Mouse (Mus musculus) midbrain, embryonic 13.5 days (tissue): ENCODE measurements around the gene Dixdc1. TPM values are rescaled to one million over a fixed set of nuclear protein-coding genes. Genes with fewer than 3 reads are reported as not detected.

ENCODE experiments used
- ATAC-seq: fragments of 200-750 bp; cut with Nextera tagmentation; 2 replicates; pipeline ENCODE4 v1.8.0; 2017; ENCODE audit warnings: mild to moderate bottlenecking, moderate TSS enrichment, moderate library complexity
- H3K27ac ChIP-seq: fragments of 300-500 bp; sonication (generic); 2 replicates; pipeline ENCODE4 v1.5.1; 2015; ENCODE audit warnings: inconsistent platforms, mild to moderate bottlenecking, moderate library complexity
- H3K27me3 ChIP-seq: fragments of 300-500 bp; sonication (generic); 2 replicates; pipeline ENCODE4 v1.6.1; 2015; ENCODE audit warnings: mild to moderate bottlenecking, inconsistent platforms
- H3K36me3 ChIP-seq: fragments of 300-500 bp; sonication (generic); 2 replicates; pipeline ENCODE4 v1.6.1; 2015; ENCODE audit warnings: mild to moderate bottlenecking, inconsistent platforms
- H3K4me1 ChIP-seq: fragments of 300-500 bp; sonication (generic); replicated peaks from 2 replicates; pipeline ENCODE4 v1.6.1; 2015; ENCODE audit warnings: inconsistent platforms
- H3K4me2 ChIP-seq: fragments of 300-500 bp; sonication (generic); replicated peaks from 2 replicates; pipeline ENCODE4 v1.6.1; 2015; ENCODE audit warnings: moderate library complexity, mild to moderate bottlenecking, inconsistent platforms
- H3K4me3 ChIP-seq: fragments of 300-500 bp; sonication (generic); replicated peaks from 2 replicates; pipeline ENCODE4 v1.5.1; 2015; ENCODE audit warnings: mild to moderate bottlenecking, inconsistent platforms
- H3K9ac ChIP-seq: fragments of 300-500 bp; sonication (generic); replicated peaks from 2 replicates; pipeline ENCODE4 v1.6.1; 2015; ENCODE audit warnings: mild to moderate bottlenecking, inconsistent platforms
- H3K9me3 ChIP-seq: fragments of 300-500 bp; sonication (generic); 2 replicates; pipeline ENCODE4 v1.6.1; 2016; ENCODE audit warnings: mild to moderate bottlenecking, inconsistent platforms
- WGBS: fragments of 180-500 bp; shearing (Covaris S2); methylation state at CpG from one replicate; pipeline ENCODE4 v1.1.7; 2015; 5-methylcytosine and 5-hydroxymethylcytosine counted together
- polyA plus RNA-seq: library from polyadenylated mRNA; unstranded; fragments of >200 nt; fragmentation: Nextera tagmentation; extraction: Ambion mirVana; gene quantifications from 2 replicates; pipeline ENCODE4 v1.2.1, GENCODE M21; 2015

Gene Dixdc1
- 33.4 and 36.6 TPM in 2 replicates for polyA plus RNA-seq

GRCm38 (mm10) chr9:50738914-50739870 is at the start of gene Dixdc1:
Dixdc1 (minus strand) TSS chr9:50739517.
- H3K27ac ChIP-seq, result no peak within 1 kb of the TSS
- no peaks in the 10 kb centered on the region for H3K27me3 ChIP-seq
- peak; percentile 97 for ATAC-seq
- H3K36me3 ChIP-seq, result no peaks in the 10 kb centered on the region
- no peak within 1 kb of the TSS for H3K9ac ChIP-seq
- peak within 1 kb of the TSS; percentile 59 for H3K4me2 ChIP-seq
- peak within 1 kb of the TSS; percentile 34 for H3K4me3 ChIP-seq
- no peaks in the 10 kb centered on the region for H3K9me3 ChIP-seq
- peaks cover 13% of the 10 kb centered on the region for H3K4me1 ChIP-seq
- 15% methylated on average over 36 of the region's 36 CpGs for WGBS

DNA sequence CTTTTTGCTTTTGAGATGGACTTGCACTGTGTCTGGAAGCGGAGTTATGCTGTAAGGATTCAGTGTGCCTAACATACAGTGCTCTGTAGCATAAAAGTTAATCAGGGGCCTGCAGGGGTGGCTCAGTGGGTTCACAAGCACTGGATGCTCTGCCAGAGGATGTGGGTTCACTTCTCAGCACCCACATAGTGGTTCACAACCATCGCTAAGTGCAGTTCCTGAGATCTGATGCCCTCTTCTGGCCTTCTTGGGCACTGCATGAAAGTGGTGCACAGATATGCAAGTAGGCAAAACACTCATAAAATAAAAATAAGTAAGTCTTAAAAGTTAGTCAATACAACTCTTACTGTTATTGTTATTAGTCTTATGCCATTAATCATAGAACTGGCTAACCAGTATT is 42.8 kb upstream of the Dixdc1 start:
- no peak overlapping the region for H3K27ac ChIP-seq
- no peak for ATAC-seq
- no peaks in the 10 kb centered on the region for H3K27me3 ChIP-seq
- WGBS, result 64% methylated on average over 2 of the region's 2 CpGs
- H3K4me3 ChIP-seq, result no peak overlapping the region
- no peak overlapping the region for H3K9ac ChIP-seq
- H3K4me2 ChIP-seq, result no peak overlapping the region
- H3K4me1 ChIP-seq, result no peaks in the 10 kb centered on the region
- no peaks in the 10 kb centered on the region for H3K9me3 ChIP-seq
- H3K36me3 ChIP-seq, result peaks cover 80% of the 10 kb centered on the region

DNA sequence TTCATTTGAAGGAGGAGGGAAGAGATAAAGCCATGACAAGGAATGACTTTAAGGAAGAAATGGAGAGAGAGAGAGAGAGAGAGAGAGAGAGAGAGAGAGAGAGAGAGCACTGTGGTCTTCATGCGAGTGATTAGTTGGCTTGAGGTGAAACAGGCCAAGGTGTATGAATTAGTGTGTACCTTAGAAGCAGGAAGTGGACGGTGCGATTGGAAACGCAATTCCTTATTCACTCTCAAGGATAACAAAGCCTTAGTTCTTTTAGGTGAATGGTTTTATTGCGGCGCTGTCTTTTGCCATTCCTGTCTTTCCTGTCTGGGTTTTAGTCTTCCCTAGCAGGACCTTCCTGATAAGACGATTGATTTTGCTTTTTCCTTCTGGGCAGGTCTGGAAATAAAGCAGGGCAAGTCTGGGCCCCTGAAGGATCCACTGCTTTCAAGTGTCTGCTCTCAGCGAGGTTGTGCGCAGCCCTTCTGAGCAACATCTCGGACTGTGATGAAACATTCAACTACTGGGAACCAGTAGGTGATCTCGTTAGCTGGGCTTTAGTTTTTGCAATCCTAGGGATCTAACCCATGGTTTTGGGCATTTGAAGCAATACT is 36.9 kb upstream of the Dixdc1 start:
- Histone ChIP-seq H3K9me3 (no peaks in the 10 kb centered on the region), H3K4me2 (peak overlapping the region; percentile 89), H3K4me1 (peaks cover 20% of the 10 kb centered on the region), H3K27ac (no peak overlapping the region), H3K4me3 (peak overlapping the region; percentile 90), H3K36me3 (peaks cover 34% of the 10 kb centered on the region), H3K27me3 (no peaks in the 10 kb centered on the region), H3K9ac (peak overlapping the region; percentile 86)
- ATAC-seq, result no peak
- WGBS, result 69% methylated on average over 11 of the region's 11 CpGs

DNA sequence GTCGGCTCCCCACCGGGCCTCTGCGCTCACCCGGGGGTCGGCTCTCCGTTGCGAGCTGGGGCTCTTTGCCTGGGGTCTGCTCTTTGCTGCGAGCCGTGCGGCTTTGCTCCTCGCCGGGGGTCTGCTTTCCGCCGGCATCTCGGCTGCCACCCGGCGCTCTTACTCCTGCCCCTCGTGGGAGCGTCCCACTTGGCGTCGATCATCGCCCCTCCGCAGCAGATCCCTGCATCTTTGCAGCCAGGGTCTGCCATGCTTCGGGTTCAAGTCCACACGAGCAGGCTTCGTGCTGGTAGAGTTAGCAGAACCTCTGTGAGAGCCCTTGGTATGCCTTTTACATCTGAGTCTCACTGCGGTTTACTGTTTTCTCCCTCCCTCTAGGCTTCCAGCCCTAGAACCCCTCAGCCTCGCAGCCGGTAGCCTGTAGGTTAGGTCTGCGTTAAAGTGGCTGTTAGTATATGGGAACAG is 36.4 kb upstream of the Dixdc1 start:
- Histone ChIP-seq H3K27me3 (no peaks in the 10 kb centered on the region), H3K27ac (peak overlapping the region; percentile 91), H3K4me3 (peak overlapping the region; percentile 90), H3K4me2 (peak overlapping the region; percentile 89), H3K36me3 (peaks cover 29% of the 10 kb centered on the region), H3K9me3 (no peaks in the 10 kb centered on the region), H3K4me1 (peaks cover 20% of the 10 kb centered on the region), H3K9ac (peak overlapping the region; percentile 86)
- no peak; the same call in none of the 2 replicates for ATAC-seq
- WGBS, result under 1% methylated on average over 29 of the region's 30 CpGs

GRCm38 (mm10) chr9:50774991-50775612 is 35.8 kb upstream of the Dixdc1 start, which contains the start of the genes Alg9 and 1110032A03Rik:
Alg9 (plus strand) TSS chr9:50775019.
1110032A03Rik (minus strand) TSS chr9:50775520.
- Histone ChIP-seq H3K4me3 (peak within 1 kb of the TSS; percentile 90), H3K9ac (peak within 1 kb of the TSS; percentile 86), H3K9me3 (no peaks in the 10 kb centered on the region), H3K4me1 (peaks cover 20% of the 10 kb centered on the region), H3K36me3 (peaks cover 23% of the 10 kb centered on the region), H3K27ac (peak within 1 kb of the TSS; percentile 91), H3K4me2 (peak within 1 kb of the TSS; percentile 89), H3K27me3 (no peaks in the 10 kb centered on the region)
- ATAC-seq, result peak; percentile 88
- WGBS, result under 1% methylated on average over 50 of the region's 51 CpGs

DNA sequence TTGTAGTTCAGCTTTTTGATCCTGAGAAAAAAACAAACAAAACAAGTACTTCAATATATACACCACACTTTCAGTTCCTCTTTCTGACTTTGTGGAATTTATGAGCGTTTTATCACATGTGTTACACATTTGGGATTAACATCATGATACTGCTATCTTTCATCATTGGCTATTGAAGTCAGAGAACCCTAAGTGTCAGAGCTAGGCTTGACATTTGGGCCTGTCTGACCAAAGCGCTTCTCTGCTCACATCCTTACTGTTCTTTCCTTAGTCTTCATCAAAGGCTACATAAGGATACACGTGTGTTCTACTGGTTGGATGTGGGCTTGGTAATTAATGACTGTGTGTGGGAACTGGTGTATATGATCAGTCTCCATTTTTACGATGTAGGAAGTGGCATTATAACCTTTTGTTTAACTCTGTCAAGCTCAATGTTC is 34.7 kb upstream of the Dixdc1 start:
- Histone ChIP-seq H3K4me3 (peak overlapping the region; percentile 90), H3K36me3 (peaks cover 13% of the 10 kb centered on the region), H3K4me1 (peaks cover 29% of the 10 kb centered on the region), H3K27ac (peak overlapping the region; percentile 91), H3K27me3 (no peaks in the 10 kb centered on the region), H3K9ac (peak overlapping the region; percentile 86), H3K9me3 (no peaks in the 10 kb centered on the region), H3K4me2 (peak overlapping the region; percentile 89)
- 77% methylated on average over 4 of the region's 4 CpGs for WGBS
- no peak for ATAC-seq

DNA sequence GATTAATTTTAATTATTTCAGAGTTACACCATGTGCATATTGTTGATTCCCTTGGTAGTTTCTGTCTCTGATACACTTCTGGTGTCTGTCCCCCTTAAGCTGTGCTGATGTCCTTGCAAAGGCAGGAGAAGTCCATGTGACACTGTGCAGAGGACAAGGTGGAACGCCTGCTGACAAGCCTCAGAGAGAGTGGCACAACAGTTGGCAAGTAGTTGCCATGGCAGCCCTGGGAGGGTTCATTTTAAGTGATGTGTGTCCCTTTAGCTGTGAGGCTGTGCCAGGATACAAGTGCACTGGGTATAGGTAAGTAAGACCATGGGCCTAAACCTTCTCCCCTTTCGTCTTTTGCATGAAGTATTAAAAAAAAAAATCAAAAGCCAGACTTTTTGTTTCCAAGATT is 30.7 kb upstream of the Dixdc1 start:
- no peak for ATAC-seq
- Histone ChIP-seq H3K9me3 (no peaks in the 10 kb centered on the region), H3K27me3 (no peaks in the 10 kb centered on the region), H3K4me1 (peaks cover 33% of the 10 kb centered on the region), H3K27ac (no peak overlapping the region), H3K36me3 (peaks cover 10% of the 10 kb centered on the region), H3K9ac (no peak overlapping the region), H3K4me2 (no peak overlapping the region), H3K4me3 (no peak overlapping the region)
- WGBS, result 80% methylated on average over 2 of the region's 2 CpGs

GRCm38 (mm10) chr9:50768107-50769002 is 29.0 kb upstream of the Dixdc1 start, which contains the start of gene Fdxacb1:
Fdxacb1 (plus strand) TSS chr9:50768236.
- Histone ChIP-seq H3K36me3 (peaks cover 11% of the 10 kb centered on the region), H3K4me1 (peaks cover 23% of the 10 kb centered on the region), H3K9ac (peak within 1 kb of the TSS; percentile 76), H3K4me3 (peak within 1 kb of the TSS; percentile 72), H3K9me3 (no peaks in the 10 kb centered on the region), H3K27me3 (no peaks in the 10 kb centered on the region), H3K4me2 (peak within 1 kb of the TSS; percentile 85), H3K27ac (peak within 1 kb of the TSS; percentile 84)
- WGBS, result 5% methylated on average over 59 of the region's 59 CpGs
- ATAC-seq, result peak; percentile 96

- no peaks in the 10 kb centered on the region for H3K27me3 ChIP-seq
- peaks cover 23% of the 10 kb centered on the region for H3K4me1 ChIP-seq
- H3K4me2 ChIP-seq, result peak overlapping the region; percentile 85
- H3K9ac ChIP-seq, result peak overlapping the region; percentile 76
- H3K9me3 ChIP-seq, result no peaks in the 10 kb centered on the region
- ATAC-seq, result no peak; the same call in none of the 2 replicates
- peak overlapping the region; percentile 84 for H3K27ac ChIP-seq
- peaks cover 11% of the 10 kb centered on the region for H3K36me3 ChIP-seq
- H3K4me3 ChIP-seq, result peak overlapping the region; percentile 72
- WGBS, result 6% methylated on average over 17 of the region's 17 CpGs
Measured at GRCm38 (mm10) chr9:50767531-50768106, 28.3 kb upstream of the Dixdc1 start.

DNA sequence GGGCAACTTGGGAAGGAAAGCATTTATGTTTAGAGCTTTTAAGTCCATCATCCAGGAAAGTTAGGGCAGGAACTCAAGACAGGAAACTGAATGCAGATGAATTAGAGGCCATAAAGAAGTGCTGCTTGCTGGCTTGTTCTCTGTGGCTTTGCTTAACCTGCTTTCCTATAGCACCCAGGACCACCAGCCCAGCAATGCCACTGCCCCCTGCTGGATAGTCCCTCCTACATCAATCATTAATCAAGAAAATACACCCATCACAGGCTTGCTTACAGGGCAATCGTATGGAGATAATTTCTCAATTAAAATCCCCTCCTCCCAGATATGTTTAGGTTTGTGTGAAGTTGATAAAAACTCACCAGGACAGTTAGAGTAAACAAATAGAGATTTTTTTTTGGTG is 24.0 kb upstream of the Dixdc1 start:
- 74% methylated on average over 1 of the region's 1 CpGs for WGBS

More for the DNA sequence above, 24.0 kb upstream of the Dixdc1 start:
- 0 out of 2 replicates have a peak, but pooled peaks cover 2% of the 10 kb centered on the region for H3K36me3 ChIP-seq
- no peaks in the 10 kb centered on the region for H3K9me3 ChIP-seq
- H3K27me3 ChIP-seq, result no peaks in the 10 kb centered on the region
- H3K27ac ChIP-seq, result no peak overlapping the region
- H3K4me2 ChIP-seq, result no peak overlapping the region
- ATAC-seq, result no peak
- H3K9ac ChIP-seq, result no peak overlapping the region
- H3K4me1 ChIP-seq, result peaks cover 8% of the 10 kb centered on the region
- H3K4me3 ChIP-seq, result no peak overlapping the region
